Mouse (Mus musculus): ENCODE results near the gene Rpp40. TPM values are rescaled to one million over a fixed set of nuclear protein-coding genes. Genes with fewer than 3 reads are reported as not detected.

Rpp40 gene
- total and polyA plus RNA-seq, 3 experiments, result 44.6 to 77.4 (median 63.5) TPM

DNA sequence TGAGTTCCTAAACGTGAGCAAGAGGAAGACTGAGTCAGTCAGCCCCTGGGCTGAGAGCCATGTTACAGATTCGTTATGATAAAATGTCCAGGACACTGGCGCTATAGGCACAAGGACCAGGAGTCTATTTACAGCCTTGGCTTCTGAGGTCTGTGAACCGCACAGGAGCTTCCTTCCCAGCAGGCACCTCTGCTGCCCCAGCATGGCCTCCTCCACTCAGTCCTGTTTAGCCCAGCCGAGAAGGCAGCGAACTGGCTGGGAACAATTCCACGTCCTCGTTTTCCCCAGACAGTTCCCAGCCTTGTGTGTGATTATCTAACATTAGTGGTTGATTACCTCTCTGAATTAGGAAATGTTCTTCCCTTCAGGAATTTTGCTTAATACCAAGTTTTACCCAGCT, 45.2 kb downstream of the Rpp40 start:
- Histone ChIP-seq H3K27me3 (replicated peaks) (no peaks in the 10 kb centered on the region), H3K36me3 (replicated peaks in 1 of 2; ENCODE audit: control insufficient read depth in 1 of 2, insufficient read depth in 1 of 2, low read length in 1 of 2) (peaks cover 45 to 82% of the 10 kb centered on the region in 2 experiments), H3K4me1 (ENCODE audit: control insufficient read depth in 1 of 2, insufficient read depth in 2 of 2) (peaks cover 0 to 13% of the 10 kb centered on the region in 2 experiments; a peak in 1 of 4 replicates), H3K79me2 (replicated peaks; ENCODE audit: control insufficient read depth, extremely low read depth, insufficient read depth, poor library complexity, severe bottlenecking) (no peaks in the 10 kb centered on the region), H3K4me3 (replicated peaks in 1 of 3; ENCODE audit: low read depth in 2 of 3, low read length in 2 of 3, poor library complexity in 1 of 3) (no peak overlapping the region), H3K4me2 (ENCODE audit: insufficient read depth, low read depth, poor library complexity, severe bottlenecking) (no peak overlapping the region), H3K27ac (ENCODE audit: insufficient read depth, low read depth) (no peak overlapping the region), H3K9me3 (replicated peaks; ENCODE audit: low read length) (no peaks in the 10 kb centered on the region), H3K9ac (ENCODE audit: insufficient read depth, low read depth) (no peak overlapping the region)
- in situ Hi-C loops (cut with MboI; ENCODE audit: low pct_ligation_motif_present, low pct_unique_long_range_greater_than_20kb, low sequenced_read_pairs), result no loop called here
- dilution Hi-C loops (cut with MboI; ENCODE audit: extremely low pct_ligation_motif_present, extremely low pct_unique_long_range_greater_than_20kb, low sequenced_read_pairs), result no loop called here
- DNase-seq (ENCODE audit: extremely low read depth), result no peak
- no peak for TF ChIP-seq RAD21 (IDR thresholded peaks at IDR 0.05; ENCODE audit: low read depth, low read length)
- TF ChIP-seq POLR2A (IDR thresholded peaks at IDR 0.05; ENCODE audit: low read depth, low read length), result no peak
- TF ChIP-seq NRF1 (IDR thresholded peaks at IDR 0.05; ENCODE audit: low read depth, low read length), result no peak
- no peak for TF ChIP-seq EP300 (IDR thresholded peaks at IDR 0.05; ENCODE audit: low read length)
- TF ChIP-seq SIN3A (IDR thresholded peaks at IDR 0.05; ENCODE audit: low read length), result no peak
- TF ChIP-seq CTCF (conservative IDR thresholded peaks at IDR 0.05 in 1 of 2, IDR thresholded peaks at IDR 0.05 in 1 of 2; ENCODE audit: low read depth in 2 of 2, low read length in 2 of 2), result no peak
- no peak for TF ChIP-seq ETS1 (conservative IDR thresholded peaks at IDR 0.05; ENCODE audit: low read depth, low read length)
- no peak for TF ChIP-seq USF1 (IDR thresholded peaks at IDR 0.05; ENCODE audit: low read depth, low read length)
- no peak for TF ChIP-seq CHD2 (IDR thresholded peaks at IDR 0.05; ENCODE audit: low read length)
- TF ChIP-seq UBTF (IDR thresholded peaks at IDR 0.05; ENCODE audit: low read depth, low read length), result no peak
- TF ChIP-seq SMC3 (IDR thresholded peaks at IDR 0.05; ENCODE audit: low read depth, low read length), result no peak
- TF ChIP-seq MAFK (IDR thresholded peaks at IDR 0.05; ENCODE audit: insufficient replicate concordance, low read length), result no peak
- TF ChIP-seq NELFE (IDR thresholded peaks at IDR 0.05; ENCODE audit: low read depth, low read length), result no peak
- TF ChIP-seq IRF4 (IDR thresholded peaks at IDR 0.05; ENCODE audit: low read depth, low read length), result no peak
- TF ChIP-seq ELF1 (IDR thresholded peaks at IDR 0.05; ENCODE audit: low read depth, low read length), result no peak

DNA sequence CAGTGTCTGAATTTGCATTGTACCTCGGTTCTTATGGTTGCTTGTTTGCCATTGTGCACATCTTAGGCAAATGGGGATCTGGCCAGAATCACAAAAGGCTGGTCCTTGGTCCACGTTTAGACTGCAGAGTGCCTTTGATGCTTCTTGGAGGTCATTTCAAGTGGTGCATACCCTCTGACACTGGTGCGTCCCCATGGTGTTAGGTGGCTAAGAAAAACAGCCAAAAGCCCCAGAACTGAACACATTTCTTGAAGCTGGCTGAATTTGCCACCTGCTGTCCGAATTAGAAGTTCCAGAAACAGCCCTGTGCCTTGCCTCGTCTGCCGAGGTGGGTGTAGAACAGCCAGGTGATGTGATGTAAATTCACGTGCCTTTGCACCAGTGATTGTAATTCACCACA, 48.7 kb downstream of the Rpp40 start:
- Histone ChIP-seq H3K27ac (ENCODE audit: insufficient read depth, low read depth) (no peak overlapping the region), H3K27me3 (replicated peaks) (no peaks in the 10 kb centered on the region), H3K36me3 (replicated peaks in 1 of 2; ENCODE audit: control insufficient read depth in 1 of 2, insufficient read depth in 1 of 2, low read length in 1 of 2) (peaks cover 21 to 65% of the 10 kb centered on the region in 2 experiments), H3K4me2 (ENCODE audit: insufficient read depth, low read depth, poor library complexity, severe bottlenecking) (no peak overlapping the region), H3K4me1 (ENCODE audit: control insufficient read depth in 1 of 2, insufficient read depth in 2 of 2) (peaks cover 0 to 13% of the 10 kb centered on the region in 2 experiments; a peak in 1 of 4 replicates), H3K9ac (ENCODE audit: insufficient read depth, low read depth) (no peak overlapping the region), H3K79me2 (replicated peaks; ENCODE audit: control insufficient read depth, extremely low read depth, insufficient read depth, poor library complexity, severe bottlenecking) (no peaks in the 10 kb centered on the region), H3K9me3 (replicated peaks; ENCODE audit: low read length) (no peaks in the 10 kb centered on the region), H3K4me3 (replicated peaks in 1 of 3; ENCODE audit: low read depth in 2 of 3, low read length in 2 of 3, poor library complexity in 1 of 3) (no peak overlapping the region)
- dilution Hi-C loops (cut with MboI; ENCODE audit: extremely low pct_ligation_motif_present, extremely low pct_unique_long_range_greater_than_20kb, low sequenced_read_pairs), result no loop called here
- DNase-seq (ENCODE audit: extremely low read depth), result no peak
- TF ChIP-seq IRF4 (IDR thresholded peaks at IDR 0.05; ENCODE audit: low read depth, low read length), result no peak
- TF ChIP-seq SMC3 (IDR thresholded peaks at IDR 0.05; ENCODE audit: low read depth, low read length), result no peak
- TF ChIP-seq MAX (IDR thresholded peaks at IDR 0.05; ENCODE audit: low read length), result no peak
- no peak for TF ChIP-seq HCFC1 (IDR thresholded peaks at IDR 0.05; ENCODE audit: low read depth, low read length)
- TF ChIP-seq CHD1 (IDR thresholded peaks at IDR 0.05; ENCODE audit: low read depth, low read length), result no peak
- TF ChIP-seq JUND (conservative IDR thresholded peaks at IDR 0.05; ENCODE audit: low read depth, low read length), result no peak
- TF ChIP-seq CTCF (conservative IDR thresholded peaks at IDR 0.05 in 1 of 2, IDR thresholded peaks at IDR 0.05 in 1 of 2; ENCODE audit: low read depth in 2 of 2, low read length in 2 of 2), result no peak
- in situ Hi-C loops (cut with MboI; ENCODE audit: low pct_ligation_motif_present, low pct_unique_long_range_greater_than_20kb, low sequenced_read_pairs), result no loop called here
